Mouse (Mus musculus): ENCODE data around the gene Mettl7a3. TPM values are rescaled to one million over a fixed set of nuclear protein-coding genes. Genes with fewer than 3 reads are reported as not detected.
"Not testable (repeated sequence)": the region's sequence is repeated elsewhere in the genome, so short reads cannot be mapped to it uniquely, and the experiment has no call there.

Gene Mettl7a3
- polyA plus RNA-seq, 1 experiment from 2014 or later: not detected

GRCm38 (mm10) chr15:100324021-100324591, 10.6 kb upstream of the Mettl7a3 start:
- ATAC-seq (ENCODE audit: low FRiP score, low TSS enrichment): no peak
- H3K4me1 ChIP-seq (replicated peaks; ENCODE audit: control insufficient read depth, insufficient read depth): no peaks in the 10 kb centered on the region
- no peak overlapping the region for H3K27ac ChIP-seq (replicated peaks)
- H3K4me2 ChIP-seq (replicated peaks; ENCODE audit: low read depth): no peak overlapping the region
- H3K9ac ChIP-seq (ENCODE audit: low read length): no peak overlapping the region
- H3K27me3 ChIP-seq (ENCODE audit: control insufficient read depth, insufficient read depth, low read length): no peaks in the 10 kb centered on the region
- H3K9me3 ChIP-seq (ENCODE audit: control insufficient read depth, low read length): no peaks in the 10 kb centered on the region
- DNase-seq (ENCODE audit: low spot score): peak; percentile 47
- WGBS: 72% methylated on average over 12 of the region's 12 CpGs
- H3K4me3 ChIP-seq (ENCODE audit: low read depth, low read length): no peak overlapping the region
- TF ChIP-seq EP300 (optimal IDR thresholded peaks at IDR 0.05) (no peak), CTCF (IDR thresholded peaks at IDR 0.05; ENCODE audit: low read depth) (no peak)
- H3K36me3 ChIP-seq (ENCODE audit: control insufficient read depth, insufficient read depth, low read length): no peaks in the 10 kb centered on the region

- H3K4me3 ChIP-seq (ENCODE audit: low read depth, low read length): no peak overlapping the region
- H3K27me3 ChIP-seq (ENCODE audit: control insufficient read depth, insufficient read depth, low read length): no peaks in the 10 kb centered on the region
- DNase-seq (ENCODE audit: low spot score): no peak
- no peak for TF ChIP-seq CTCF (IDR thresholded peaks at IDR 0.05; ENCODE audit: low read depth)
- H3K9me3 ChIP-seq (ENCODE audit: control insufficient read depth, low read length): no peaks in the 10 kb centered on the region
- no peak overlapping the region for H3K27ac ChIP-seq (replicated peaks)
- no peaks in the 10 kb centered on the region for H3K4me1 ChIP-seq (replicated peaks; ENCODE audit: control insufficient read depth, insufficient read depth)
- H3K9ac ChIP-seq (ENCODE audit: low read length): no peak overlapping the region
- H3K36me3 ChIP-seq (ENCODE audit: control insufficient read depth, insufficient read depth, low read length): no peaks in the 10 kb centered on the region
- H3K4me2 ChIP-seq (replicated peaks; ENCODE audit: low read depth): no peak overlapping the region
- WGBS: 62% methylated on average over 3 of the region's 3 CpGs
- ATAC-seq (ENCODE audit: low FRiP score, low TSS enrichment): no peak
These were observed 9.5 kb upstream of the Mettl7a3 start for GRCm38 (mm10) chr15:100325235-100325634.

- H3K9me3 ChIP-seq (ENCODE audit: control insufficient read depth, low read length); ATAC-seq (ENCODE audit: low FRiP score, low TSS enrichment); H3K4me2 ChIP-seq (replicated peaks; ENCODE audit: low read depth); H3K27ac ChIP-seq (replicated peaks); H3K9ac ChIP-seq (ENCODE audit: low read length); H3K27me3 ChIP-seq (ENCODE audit: control insufficient read depth, insufficient read depth, low read length); H3K4me1 ChIP-seq (replicated peaks; ENCODE audit: control insufficient read depth, insufficient read depth); H3K36me3 ChIP-seq (ENCODE audit: control insufficient read depth, insufficient read depth, low read length); DNase-seq (ENCODE audit: low spot score); H3K4me3 ChIP-seq (ENCODE audit: low read depth, low read length): not testable (repeated sequence)
- 69% methylated on average over 3 of the region's 4 CpGs for WGBS
- peak; percentile 26 for TF ChIP-seq CTCF (IDR thresholded peaks at IDR 0.05; ENCODE audit: low read depth)
These were observed 6.6 kb upstream of the Mettl7a3 start for GRCm38 (mm10) chr15:100328089-100328488.

GRCm38 (mm10) chr15:100329336-100329735, 5.4 kb upstream of the Mettl7a3 start:
- H3K27ac ChIP-seq (replicated peaks); H3K27me3 ChIP-seq (ENCODE audit: control insufficient read depth, insufficient read depth, low read length); H3K4me2 ChIP-seq (replicated peaks; ENCODE audit: low read depth); DNase-seq (ENCODE audit: low spot score); ATAC-seq (ENCODE audit: low FRiP score, low TSS enrichment); H3K4me1 ChIP-seq (replicated peaks; ENCODE audit: control insufficient read depth, insufficient read depth); H3K9me3 ChIP-seq (ENCODE audit: control insufficient read depth, low read length); H3K36me3 ChIP-seq (ENCODE audit: control insufficient read depth, insufficient read depth, low read length); H3K4me3 ChIP-seq (ENCODE audit: low read depth, low read length); H3K9ac ChIP-seq (ENCODE audit: low read length): not testable (repeated sequence)
- 68% methylated on average over 9 of the region's 10 CpGs for WGBS

GRCm38 (mm10) chr15:100330739-100331138, 4.0 kb upstream of the Mettl7a3 start:
- no peak for DNase-seq (ENCODE audit: low spot score)
- no peaks in the 10 kb centered on the region for H3K4me1 ChIP-seq (replicated peaks; ENCODE audit: control insufficient read depth, insufficient read depth)
- no peak overlapping the region for H3K9ac ChIP-seq (ENCODE audit: low read length)
- no peaks in the 10 kb centered on the region for H3K9me3 ChIP-seq (ENCODE audit: control insufficient read depth, low read length)
- H3K27ac ChIP-seq (replicated peaks): no peak overlapping the region
- H3K36me3 ChIP-seq (ENCODE audit: control insufficient read depth, insufficient read depth, low read length): no peaks in the 10 kb centered on the region
- no peak overlapping the region for H3K4me2 ChIP-seq (replicated peaks; ENCODE audit: low read depth)
- H3K27me3 ChIP-seq (ENCODE audit: control insufficient read depth, insufficient read depth, low read length): no peaks in the 10 kb centered on the region
- no peak for ATAC-seq (ENCODE audit: low FRiP score, low TSS enrichment)
- H3K4me3 ChIP-seq (ENCODE audit: low read depth, low read length): no peak overlapping the region
- no peak for TF ChIP-seq CTCF (IDR thresholded peaks at IDR 0.05; ENCODE audit: low read depth)
- TF ChIP-seq EP300 (optimal IDR thresholded peaks at IDR 0.05): no peak
- WGBS: 65% methylated on average over 7 of the region's 7 CpGs

GRCm38 (mm10) chr15:100332077-100332961, 2.4 kb upstream of the Mettl7a3 start:
- H3K27me3 ChIP-seq (ENCODE audit: control insufficient read depth, insufficient read depth, low read length); H3K9me3 ChIP-seq (ENCODE audit: control insufficient read depth, low read length); H3K36me3 ChIP-seq (ENCODE audit: control insufficient read depth, insufficient read depth, low read length); DNase-seq (ENCODE audit: low spot score); H3K4me2 ChIP-seq (replicated peaks; ENCODE audit: low read depth); H3K27ac ChIP-seq (replicated peaks); H3K9ac ChIP-seq (ENCODE audit: low read length); H3K4me1 ChIP-seq (replicated peaks; ENCODE audit: control insufficient read depth, insufficient read depth); H3K4me3 ChIP-seq (ENCODE audit: low read depth, low read length): not testable (repeated sequence)
- 25% methylated on average over 2 of the region's 10 CpGs for WGBS
- TF ChIP-seq CTCF (IDR thresholded peaks at IDR 0.05; ENCODE audit: low read depth): peak; percentile 42
- 0 out of 2 replicates have a peak, but pooled peaks have one; percentile 42 for ATAC-seq (ENCODE audit: low FRiP score, low TSS enrichment)

GRCm38 (mm10) chr15:100337328-100337727, 2.6 kb downstream of the Mettl7a3 start:
- H3K4me1 ChIP-seq (replicated peaks; ENCODE audit: control insufficient read depth, insufficient read depth); H3K27me3 ChIP-seq (ENCODE audit: control insufficient read depth, insufficient read depth, low read length); H3K36me3 ChIP-seq (ENCODE audit: control insufficient read depth, insufficient read depth, low read length); H3K9me3 ChIP-seq (ENCODE audit: control insufficient read depth, low read length); DNase-seq (ENCODE audit: low spot score); H3K9ac ChIP-seq (ENCODE audit: low read length); H3K4me3 ChIP-seq (ENCODE audit: low read depth, low read length); H3K4me2 ChIP-seq (replicated peaks; ENCODE audit: low read depth); H3K27ac ChIP-seq (replicated peaks): not testable (repeated sequence)
- peak; percentile 51; the same call in 1 of the 2 replicates for ATAC-seq (ENCODE audit: low FRiP score, low TSS enrichment)
